Mouse (Mus musculus): ENCODE data around the gene Lipo3. TPM values are rescaled to one million over a fixed set of nuclear protein-coding genes. Genes with fewer than 3 reads are reported as not detected.
"Not testable (repeated sequence)": the region's sequence is repeated elsewhere in the genome, so short reads cannot be mapped to it uniquely, and the experiment has no call there.

Lipo3 gene
- total RNA-seq (2022) = 1 to 10 TPM; 7.6 to 8.5 (median 7.9) TPM

GRCm38 (mm10) chr19:33761287-33762086, at the start of gene Lipo3:
Lipo3 (minus strand) TSS chr19:33761951.
- DNase-seq (ENCODE audit: low spot score) = peak; percentile 5

- DNase-seq (ENCODE audit: low spot score) = not testable (repeated sequence)
These were observed 25.6 kb upstream of the Lipo3 start, which contains the start of gene Lipo1 for GRCm38 (mm10) chr19:33787359-33787758. Lipo1 (minus strand) TSS chr19:33787459.

GRCm38 (mm10) chr19:33786576-33787277, 25.0 kb upstream of the Lipo3 start:
- no peak for DNase-seq (ENCODE audit: low spot score)

GRCm38 (mm10) chr19:33751259-33751658, 10.5 kb downstream of the Lipo3 start, which contains the start of gene Lipo2:
Lipo2 (minus strand) TSS chr19:33751359.
- DNase-seq (ENCODE audit: low spot score) = not testable (repeated sequence)

GRCm38 (mm10) chr19:33625152-33625551, 136.6 kb downstream of the Lipo3 start, which contains the start of gene Gm8978:
Gm8978 (minus strand) TSS chr19:33625252.
- DNase-seq (ENCODE audit: low spot score) = not testable (repeated sequence)

- peak; percentile 55 for DNase-seq (ENCODE audit: low spot score)
These were observed 172.0 kb downstream of the Lipo3 start for GRCm38 (mm10) chr19:33589626-33590302.

- DNase-seq (ENCODE audit: low spot score) = not testable (repeated sequence)
These were observed 193.2 kb downstream of the Lipo3 start for GRCm38 (mm10) chr19:33568551-33568950.

GRCm38 (mm10) chr19:33517680-33518079, 244.1 kb downstream of the Lipo3 start, which contains the start of gene Lipo4:
Lipo4 (minus strand) TSS chr19:33517780.
- DNase-seq (ENCODE audit: low spot score) = no peak

Small RNA genes within 50 kb of the gene (microRNA-seq; reads per million reads assigned to microRNA genes)
- not detected for gene Gm27440

Other genes starting within 250 kb of the Lipo3 start
- under 1 TPM in 3 of 4 experiments, not detected in 1; 0.35 to 0.52 (median 0.37) TPM for gene Lipo4, start 244.2 kb downstream of the Lipo3 start, total RNA-seq (2022)
- not detected for gene Gm8978, start 136.7 kb downstream of the Lipo3 start, total RNA-seq (2022)
- under 1 TPM; 0.12 to 0.27 (median 0.19) TPM for gene Lipo2, start 10.6 kb downstream of the Lipo3 start, total RNA-seq (2022)
- gene Lipo1, start 25.5 kb upstream of the Lipo3 start, total RNA-seq (2022) = not detected
- gene Lipf, start 199.2 kb upstream of the Lipo3 start, total RNA-seq (2022) = not detected
- not detected for gene Lipk, start 246.3 kb upstream of the Lipo3 start, total RNA-seq (2022)